Mouse (Mus musculus): ENCODE measurements at regions not wholly inside any gene's neighbourhood (a gene's known extent, or its start where the extent isn't known, plus 50 kb on each side); places are given as distances from the start of the nearest gene placed in this dataset.

DNA sequence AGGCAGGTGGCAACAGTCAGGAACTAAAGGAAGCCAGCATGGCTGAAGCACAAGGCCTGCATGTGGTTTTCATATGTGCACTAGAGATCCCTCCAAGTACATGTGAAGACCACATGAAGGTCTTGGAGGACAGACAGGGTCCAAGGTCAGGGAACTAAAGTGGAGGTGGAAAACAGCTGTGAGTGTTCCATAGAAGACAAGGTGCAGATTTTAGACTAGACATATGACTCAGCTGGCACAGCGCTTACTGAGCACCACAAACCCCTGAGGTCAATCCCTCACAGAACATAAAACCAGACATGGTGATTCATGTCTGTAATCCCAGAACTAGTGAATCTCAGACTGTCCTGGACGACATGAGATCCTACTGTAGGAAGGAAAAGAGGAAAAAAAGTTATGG, 75.3 kb upstream of the Rnf152 start:
- Histone ChIP-seq H3K27ac (ENCODE audit: control insufficient read depth, low read depth, low read length) (no peak overlapping the region), H3K9me3 (replicated peaks; ENCODE audit: insufficient read depth, low read length) (no peaks in the 10 kb centered on the region), H3K4me3 (ENCODE audit: control insufficient read depth in 1 of 2, insufficient read depth in 1 of 2, low read depth in 2 of 2, low read length in 2 of 2) (no peak overlapping the region), H3K36me3 (ENCODE audit: control insufficient read depth in 1 of 2, insufficient read depth in 2 of 2, low read length in 2 of 2) (no peaks in the 10 kb centered on the region; a peak in 1 of 4 replicates), H3K9ac (ENCODE audit: control insufficient read depth, low read depth, low read length, poor library complexity, severe bottlenecking) (no peak overlapping the region), H3K79me2 (ENCODE audit: control insufficient read depth, insufficient read depth, low read length, poor library complexity) (no peaks in the 10 kb centered on the region), H3K4me1 (ENCODE audit: control insufficient read depth in 1 of 2, insufficient read depth in 2 of 2, low read length in 2 of 2) (peaks cover 0 to 9% of the 10 kb centered on the region in 2 experiments; a peak in 2 of 4 replicates), H3K27me3 (ENCODE audit: control insufficient read depth in 1 of 2, insufficient read depth in 2 of 2, low read length in 2 of 2) (no peaks in the 10 kb centered on the region)
- DNase-seq (ENCODE audit: low read depth, low spot score), result no peak
- TF ChIP-seq ZMIZ1 (IDR thresholded peaks at IDR 0.05; ENCODE audit: low read depth, low read length) (no peak), SMC3 (IDR thresholded peaks at IDR 0.05; ENCODE audit: low read depth, low read length) (no peak), CHD2 (IDR thresholded peaks at IDR 0.05; ENCODE audit: low read length) (no peak)

DNA sequence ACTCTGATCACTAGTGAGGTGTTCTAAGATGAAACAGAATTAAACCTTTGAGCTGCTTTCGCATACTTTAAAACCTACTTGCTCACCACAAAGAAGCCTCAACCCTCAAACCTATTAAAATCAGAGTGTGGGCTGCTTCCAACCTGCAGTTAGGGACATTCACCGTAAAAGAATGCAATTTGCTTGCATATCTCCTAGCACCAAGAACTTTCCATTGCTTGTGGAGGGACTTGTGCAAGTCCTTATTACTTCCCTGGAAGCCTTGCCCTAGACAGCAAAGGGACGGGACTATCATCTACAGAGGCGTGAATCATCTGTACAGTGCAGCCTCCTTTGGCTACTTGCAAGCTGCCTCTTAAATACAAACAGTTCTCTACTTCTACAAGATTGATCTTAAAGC, 74.2 kb upstream of the Rnf152 start:
- peaks cover 0 to 9% of the 10 kb centered on the region in 2 experiments; a peak in 2 of 4 replicates for H3K4me1 ChIP-seq (ENCODE audit: control insufficient read depth in 1 of 2, insufficient read depth in 2 of 2, low read length in 2 of 2)
- H3K79me2 ChIP-seq (ENCODE audit: control insufficient read depth, insufficient read depth, low read length, poor library complexity), result no peaks in the 10 kb centered on the region
- TF ChIP-seq ZNF384 (IDR thresholded peaks at IDR 0.05; ENCODE audit: low read depth, low read length) (no peak), SMC3 (IDR thresholded peaks at IDR 0.05; ENCODE audit: low read depth, low read length) (no peak), NRF1 (IDR thresholded peaks at IDR 0.05; ENCODE audit: insufficient read depth, low read depth, low read length, poor library complexity, severe bottlenecking) (no peak), TBP (IDR thresholded peaks at IDR 0.05; ENCODE audit: low read depth, low read length) (no peak), BHLHE40 (IDR thresholded peaks at IDR 0.05; ENCODE audit: borderline replicate concordance, low read depth, low read length) (no peak), RCOR1 (IDR thresholded peaks at IDR 0.05; ENCODE audit: low read depth, low read length) (no peak), ETS1 (IDR thresholded peaks at IDR 0.05; ENCODE audit: low read depth, low read length) (no peak), MAX (IDR thresholded peaks at IDR 0.05; ENCODE audit: low read length) (no peak), MAZ (IDR thresholded peaks at IDR 0.05; ENCODE audit: low read depth, low read length) (no peak)
- no peak overlapping the region for H3K9ac ChIP-seq (ENCODE audit: control insufficient read depth, low read depth, low read length, poor library complexity, severe bottlenecking)
- no peaks in the 10 kb centered on the region; a peak in 1 of 4 replicates for H3K36me3 ChIP-seq (ENCODE audit: control insufficient read depth in 1 of 2, insufficient read depth in 2 of 2, low read length in 2 of 2)
- H3K27ac ChIP-seq (ENCODE audit: control insufficient read depth, low read depth, low read length), result no peak overlapping the region
- DNase-seq (ENCODE audit: low read depth, low spot score), result no peak
- H3K9me3 ChIP-seq (replicated peaks; ENCODE audit: insufficient read depth, low read length), result no peaks in the 10 kb centered on the region
- no peaks in the 10 kb centered on the region for H3K27me3 ChIP-seq (ENCODE audit: control insufficient read depth in 1 of 2, insufficient read depth in 2 of 2, low read length in 2 of 2)
- no peak overlapping the region for H3K4me3 ChIP-seq (ENCODE audit: control insufficient read depth in 1 of 2, insufficient read depth in 1 of 2, low read depth in 2 of 2, low read length in 2 of 2)

DNA sequence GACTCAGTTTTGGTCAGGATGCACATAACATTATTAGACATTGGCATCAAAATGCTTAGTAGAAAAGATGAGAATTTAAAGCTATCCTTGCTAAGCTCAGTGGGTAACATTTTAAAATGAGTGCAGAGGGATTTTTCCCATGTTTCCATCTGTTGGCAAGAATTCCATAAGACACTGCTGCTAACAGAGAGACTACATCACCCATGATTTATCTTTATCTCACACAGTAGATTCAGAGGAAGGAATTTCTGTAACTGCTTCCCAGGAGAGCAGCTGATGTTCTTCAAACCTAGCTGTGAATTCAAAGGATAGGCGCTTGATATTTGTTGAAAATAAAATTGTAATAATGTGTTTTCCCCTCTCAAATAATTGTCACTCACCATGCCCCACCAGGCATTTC, 71.7 kb upstream of the Rnf152 start:
- Histone ChIP-seq H3K9me3 (replicated peaks; ENCODE audit: insufficient read depth, low read length) (no peaks in the 10 kb centered on the region), H3K27me3 (ENCODE audit: control insufficient read depth in 1 of 2, insufficient read depth in 2 of 2, low read length in 2 of 2) (no peaks in the 10 kb centered on the region), H3K4me1 (ENCODE audit: control insufficient read depth in 1 of 2, insufficient read depth in 2 of 2, low read length in 2 of 2) (peaks cover 0 to 6% of the 10 kb centered on the region in 2 experiments; a peak in 2 of 4 replicates), H3K9ac (ENCODE audit: control insufficient read depth, low read depth, low read length, poor library complexity, severe bottlenecking) (no peak overlapping the region), H3K79me2 (ENCODE audit: control insufficient read depth, insufficient read depth, low read length, poor library complexity) (no peaks in the 10 kb centered on the region), H3K4me3 (ENCODE audit: control insufficient read depth in 1 of 2, insufficient read depth in 1 of 2, low read depth in 2 of 2, low read length in 2 of 2) (no peak overlapping the region), H3K27ac (ENCODE audit: control insufficient read depth, low read depth, low read length) (no peak overlapping the region), H3K36me3 (ENCODE audit: control insufficient read depth in 1 of 2, insufficient read depth in 2 of 2, low read length in 2 of 2) (no peaks in the 10 kb centered on the region)
- DNase-seq (ENCODE audit: low read depth, low spot score), result no peak
- no peak for TF ChIP-seq UBTF (IDR thresholded peaks at IDR 0.05; ENCODE audit: borderline replicate concordance, insufficient read depth, low read depth, low read length)
- no peak for TF ChIP-seq HCFC1 (IDR thresholded peaks at IDR 0.05; ENCODE audit: low read depth, low read length)
- no peak for TF ChIP-seq USF1 (IDR thresholded peaks at IDR 0.05; ENCODE audit: low read depth, low read length)

All from MEL (cell line).